Comparison of ENCODE assay signal across 8 mouse cellular contexts in genomic region chr10:76032402-76033118, GRCm38 (mm10). TPM values are rescaled to one million over a fixed set of nuclear protein-coding genes. Genes with fewer than 3 reads are reported as not detected.
DNase-seq lines count a peak whose midpoint lies in the region; ATAC-seq and TF ChIP-seq lines count a peak whose summit lies in the region.

Zfp280b (plus strand) TSS chr10:76032650.

- intact Hi-C loops in heart, postnatal 25 days (cut with DNase I): no loop called here

- DNase-seq in ES-CJ7 (ENCODE audit: low read depth, low spot score): peak; percentile 98
- DNase-seq in cerebellum, adult 11 months: peak; percentile 93
- peak; percentile 85 for DNase-seq in heart, postnatal 25 days (ENCODE audit: low spot score)
- peak; percentile 91 to 96 for DNase-seq in layer of hippocampus, adult 18-20 months (ENCODE audit: low spot score in 2 of 2)
- peak; percentile 91 for DNase-seq in lung, adult 2 months
- DNase-seq in thymus, adult 18-20 months: peak; percentile 91 to 92

- H3K9me3 ChIP-seq in forebrain, embryonic 15.5 days: no peaks in the 10 kb centered on the region

- H3K4me3 ChIP-seq in forebrain, embryonic 15.5 days: peak within 1 kb of the TSS; percentile 59
- H3K4me3 ChIP-seq in lung, adult 2 months (replicated peaks; ENCODE audit: extremely low read depth, low read depth, low read length): peak within 1 kb of the TSS; percentile 91

- H3K4me1 ChIP-seq in forebrain, embryonic 15.5 days: peaks cover 14% of the 10 kb centered on the region
- peaks cover 5% of the 10 kb centered on the region for H3K4me1 ChIP-seq in lung, adult 2 months (ENCODE audit: control insufficient read depth, insufficient read depth, low read length)

- H3K27me3 ChIP-seq in forebrain, embryonic 15.5 days: no peaks in the 10 kb centered on the region

- peak within 1 kb of the TSS; percentile 57 for H3K27ac ChIP-seq in forebrain, embryonic 15.5 days (replicated peaks)

- WGBS in forebrain, embryonic 15.5 days: under 1% methylated on average over 56 of the region's 58 CpGs
- WGBS in lung, adult 2 months: under 1% methylated on average over 58 of the region's 58 CpGs

- peak; percentile 41 for TF ChIP-seq CTCF in lung, adult 2 months (IDR thresholded peaks at IDR 0.05; ENCODE audit: insufficient read depth, low read length)

- H3K9ac ChIP-seq in forebrain, embryonic 15.5 days (replicated peaks): peak within 1 kb of the TSS; percentile 69

- TF ChIP-seq POLR2A in lung, adult 2 months (IDR thresholded peaks at IDR 0.05; ENCODE audit: borderline replicate concordance, extremely low read depth, low read depth, low read length): no peak

- peak; percentile 98 for ATAC-seq in forebrain, embryonic 15.5 days (replicated peaks)
- peak; percentile 98 for ATAC-seq in neutrophil, adult 5-6 weeks (ENCODE audit: extremely low read depth, insufficient number of reproducible peaks, low FRiP score, poor library complexity, severe bottlenecking)

- H3K4me2 ChIP-seq in forebrain, embryonic 15.5 days (replicated peaks): peak within 1 kb of the TSS; percentile 52

- H3K36me3 ChIP-seq in forebrain, embryonic 15.5 days: peaks cover 12% of the 10 kb centered on the region; the same call in 1 of the 2 replicates

RNA-seq across cellular contexts. Expression of gene Zfp280b, which starts in this region (rescaled TPM):
- polyA plus RNA-seq in forebrain, embryonic 15.5 days (2015; fragmentation: Nextera tagmentation; extraction: Ambion mirVana): 13.5 and 13.8 TPM in 2 replicates
- 1 to 10 TPM; 7.7 to 8.1 TPM for total RNA-seq in heart, postnatal 25 days (2021)
- 10 to 100 TPM; 17.0 to 18.9 TPM for total RNA-seq in layer of hippocampus, adult 18-20 months (2021)
- polyA plus RNA-seq in lung, adult 2 months (2012; rRNA removed): 5.3 and 6.9 TPM in 2 replicates
- total RNA-seq in neutrophil, adult 5-6 weeks (2017): 6.1 and 10.6 TPM in 2 replicates

Comparison
In these comparisons a context has a peak if more than half of its experiments do, and no peak if none do; other contexts are left out.
1. Peak in every context shown above with its lines: DNase-seq, ATAC-seq, H3K4me3 ChIP-seq and H3K27ac ChIP-seq.